Mouse (Mus musculus): ENCODE data around the gene Macf1. TPM values are rescaled to one million over a fixed set of nuclear protein-coding genes. Genes with fewer than 3 reads are reported as not detected.
"Not testable (repeated sequence)": the region's sequence is repeated elsewhere in the genome, so short reads cannot be mapped to it uniquely, and the experiment has no call there.

The Macf1 gene
- total RNA-seq, 2 experiments from 2014 or later: 225 to 255 TPM

- no peak for DNase-seq
These were observed 50.3 kb downstream of the Macf1 start for GRCm38 (mm10) chr4:123633874-123634273.

- DNase-seq: peak in 1 of 2 experiments; percentile 21
These were observed 50.8 kb downstream of the Macf1 start for GRCm38 (mm10) chr4:123633370-123633769.

- not testable (repeated sequence) for DNase-seq
These were observed 52.0 kb downstream of the Macf1 start for GRCm38 (mm10) chr4:123632116-123632515.

GRCm38 (mm10) chr4:123631654-123632053 lies 52.5 kb downstream of the Macf1 start:
- no peak for DNase-seq

GRCm38 (mm10) chr4:123627683-123628082 lies 56.5 kb downstream of the Macf1 start:
- DNase-seq: no peak

- DNase-seq: no peak
These were observed 58.7 kb downstream of the Macf1 start for GRCm38 (mm10) chr4:123625332-123626072.

- DNase-seq: no peak
These were observed 59.7 kb downstream of the Macf1 start for GRCm38 (mm10) chr4:123624438-123624837.

GRCm38 (mm10) chr4:123623742-123624151 lies 60.4 kb downstream of the Macf1 start:
- DNase-seq: no peak

- DNase-seq: no peak
These were observed 62.4 kb downstream of the Macf1 start for GRCm38 (mm10) chr4:123621732-123622131.

GRCm38 (mm10) chr4:123617727-123618389 lies 66.3 kb downstream of the Macf1 start:
- DNase-seq: no peak

GRCm38 (mm10) chr4:123616971-123617370 lies 67.2 kb downstream of the Macf1 start:
- DNase-seq: no peak

- DNase-seq: no peak
These were observed 67.7 kb downstream of the Macf1 start for GRCm38 (mm10) chr4:123616501-123616900.

GRCm38 (mm10) chr4:123613309-123613947 lies 70.7 kb downstream of the Macf1 start:
- DNase-seq: no peak

- no peak for DNase-seq
These were observed 72.2 kb downstream of the Macf1 start for GRCm38 (mm10) chr4:123611940-123612339.

GRCm38 (mm10) chr4:123611241-123611640 lies 72.9 kb downstream of the Macf1 start:
- no peak for DNase-seq

- DNase-seq: no peak
These were observed 77.0 kb downstream of the Macf1 start for GRCm38 (mm10) chr4:123607174-123607573.

- DNase-seq: no peak
These were observed 78.2 kb downstream of the Macf1 start for GRCm38 (mm10) chr4:123605948-123606347.

GRCm38 (mm10) chr4:123605309-123605708 lies 78.9 kb downstream of the Macf1 start:
- DNase-seq: no peak

- DNase-seq: no peak
These were observed 81.4 kb downstream of the Macf1 start for GRCm38 (mm10) chr4:123602700-123603261.

GRCm38 (mm10) chr4:123601036-123601435 lies 83.1 kb downstream of the Macf1 start:
- DNase-seq: no peak

GRCm38 (mm10) chr4:123598519-123599228 lies 85.5 kb downstream of the Macf1 start:
- DNase-seq: no peak

- no peak for DNase-seq
These were observed 89.8 kb downstream of the Macf1 start for GRCm38 (mm10) chr4:123594381-123594806.

All from layer of hippocampus, postnatal 36 days (tissue).